Mouse (Mus musculus): ENCODE results near the gene Slc35f6. TPM values are rescaled to one million over a fixed set of nuclear protein-coding genes. Genes with fewer than 3 reads are reported as not detected.

Slc35f6 gene
- polyA plus RNA-seq, 1 experiment from 2014 or later: 35.1 TPM

GRCm38 (mm10) chr5:30655526-30656195 lies 7.9 kb downstream of the Slc35f6 start:
- ATAC-seq (no peak), DNase-seq (ENCODE audit: low spot score) (no peak)
- peaks cover 52% of the 10 kb centered on the region for H3K36me3 ChIP-seq (ENCODE audit: control insufficient read depth, insufficient read depth, low read length)

DNA sequence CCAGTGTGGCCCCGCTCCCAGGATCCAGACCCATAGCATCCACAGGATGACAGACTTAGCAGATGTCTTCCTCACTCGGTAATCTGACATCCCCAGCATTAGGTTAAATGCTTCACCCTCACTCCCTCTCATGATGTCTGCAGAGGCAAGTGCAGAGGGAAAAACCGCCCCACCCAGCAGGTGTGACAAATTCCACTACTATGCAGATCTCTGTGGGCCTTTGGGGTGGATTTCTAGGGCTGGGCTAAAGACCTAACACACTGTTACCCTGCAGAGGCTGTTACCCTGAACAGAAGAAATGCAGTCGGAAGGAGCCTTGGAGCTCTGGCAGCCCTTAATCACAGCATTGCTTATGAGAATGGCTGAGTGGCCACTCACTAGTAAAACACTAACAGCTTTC lies 11.3 kb downstream of the Slc35f6 start:
- no peaks in the 10 kb centered on the region for H3K9me3 ChIP-seq (replicated peaks; ENCODE audit: control insufficient read depth, low read length)
- DNase-seq (ENCODE audit: low spot score) (no peak), ATAC-seq (no peak)
- H3K27ac ChIP-seq (ENCODE audit: low read depth, low read length): no peak overlapping the region
- no peak overlapping the region for H3K4me2 ChIP-seq (ENCODE audit: low read length)
- H3K4me1 ChIP-seq (ENCODE audit: control insufficient read depth, insufficient read depth, low read length): no peaks in the 10 kb centered on the region
- H3K36me3 ChIP-seq (ENCODE audit: control insufficient read depth, insufficient read depth, low read length): peaks cover 44% of the 10 kb centered on the region
- WGBS: 86% methylated on average over 4 of the region's 4 CpGs
- no peak overlapping the region for H3K4me3 ChIP-seq (ENCODE audit: low read depth, low read length)
- H3K27me3 ChIP-seq (replicated peaks; ENCODE audit: control insufficient read depth, insufficient read depth, low read length): no peaks in the 10 kb centered on the region
- no peak overlapping the region for H3K9ac ChIP-seq (ENCODE audit: low read length)

More at GRCm38 (mm10) chr5:30655526-30656195, 7.9 kb downstream of the Slc35f6 start:
- 96% methylated on average over 6 of the region's 6 CpGs for WGBS
- no peak overlapping the region for H3K27ac ChIP-seq (ENCODE audit: low read depth, low read length)
- H3K9ac ChIP-seq (ENCODE audit: low read length): no peak overlapping the region
- H3K4me1 ChIP-seq (ENCODE audit: control insufficient read depth, insufficient read depth, low read length): no peaks in the 10 kb centered on the region
- no peaks in the 10 kb centered on the region for H3K9me3 ChIP-seq (replicated peaks; ENCODE audit: control insufficient read depth, low read length)
- no peak overlapping the region for H3K4me2 ChIP-seq (ENCODE audit: low read length)
- no peak overlapping the region for H3K4me3 ChIP-seq (ENCODE audit: low read depth, low read length)
- H3K27me3 ChIP-seq (replicated peaks; ENCODE audit: control insufficient read depth, insufficient read depth, low read length): no peaks in the 10 kb centered on the region

DNA sequence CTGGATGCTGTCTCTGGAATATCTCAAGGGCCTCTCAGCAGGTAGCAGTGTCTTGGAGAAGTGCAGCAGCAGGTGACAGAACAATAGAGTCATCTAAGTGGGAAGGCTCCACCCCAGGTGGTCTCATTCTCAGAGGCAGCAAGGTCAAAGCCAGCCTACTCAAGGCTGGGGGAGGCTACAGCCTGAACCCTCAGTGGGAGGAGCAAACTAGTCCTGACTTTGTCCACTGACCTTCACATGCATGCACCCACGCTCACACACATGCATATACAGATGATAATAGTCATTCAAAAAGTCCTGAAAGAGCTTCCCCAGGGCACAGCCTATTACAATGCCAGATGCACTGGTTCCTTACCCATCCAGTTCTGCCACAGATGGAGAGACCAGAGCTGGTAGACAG lies 12.5 kb downstream of the Slc35f6 start:
- Histone ChIP-seq H3K9ac (ENCODE audit: low read length) (no peak overlapping the region), H3K4me2 (ENCODE audit: low read length) (no peak overlapping the region), H3K4me3 (ENCODE audit: low read depth, low read length) (no peak overlapping the region), H3K36me3 (ENCODE audit: control insufficient read depth, insufficient read depth, low read length) (peaks cover 35% of the 10 kb centered on the region), H3K27me3 (replicated peaks; ENCODE audit: control insufficient read depth, insufficient read depth, low read length) (no peaks in the 10 kb centered on the region), H3K9me3 (replicated peaks; ENCODE audit: control insufficient read depth, low read length) (no peaks in the 10 kb centered on the region), H3K27ac (ENCODE audit: low read depth, low read length) (no peak overlapping the region), H3K4me1 (ENCODE audit: control insufficient read depth, insufficient read depth, low read length) (no peaks in the 10 kb centered on the region)
- ATAC-seq: no peak
- no peak for DNase-seq (ENCODE audit: low spot score)
- 79% methylated on average over 1 of the region's 1 CpGs for WGBS

- H3K4me3 ChIP-seq (ENCODE audit: low read depth, low read length): no peak overlapping the region
- no peak for ATAC-seq
- no peak for DNase-seq (ENCODE audit: low spot score)
Measured at GRCm38 (mm10) chr5:30660813-30661212, 13.1 kb downstream of the Slc35f6 start.

GRCm38 (mm10) chr5:30665360-30665759 lies 17.6 kb downstream of the Slc35f6 start:
- Histone ChIP-seq H3K27me3 (replicated peaks; ENCODE audit: control insufficient read depth, insufficient read depth, low read length) (no peaks in the 10 kb centered on the region), H3K4me3 (ENCODE audit: low read depth, low read length) (no peak overlapping the region), H3K4me2 (ENCODE audit: low read length) (no peak overlapping the region), H3K9me3 (replicated peaks; ENCODE audit: control insufficient read depth, low read length) (no peaks in the 10 kb centered on the region), H3K4me1 (ENCODE audit: control insufficient read depth, insufficient read depth, low read length) (peaks cover 7% of the 10 kb centered on the region), H3K27ac (ENCODE audit: low read depth, low read length) (no peak overlapping the region), H3K36me3 (ENCODE audit: control insufficient read depth, insufficient read depth, low read length) (0 out of 2 replicates have a peak, but pooled peaks cover 3% of the 10 kb centered on the region), H3K9ac (ENCODE audit: low read length) (no peak overlapping the region)
- no peak for ATAC-seq
- 92% methylated on average over 9 of the region's 9 CpGs for WGBS
- DNase-seq (ENCODE audit: low spot score): no peak

More at GRCm38 (mm10) chr5:30660813-30661212, 13.1 kb downstream of the Slc35f6 start:
- Histone ChIP-seq H3K27me3 (replicated peaks; ENCODE audit: control insufficient read depth, insufficient read depth, low read length) (no peaks in the 10 kb centered on the region), H3K9me3 (replicated peaks; ENCODE audit: control insufficient read depth, low read length) (no peaks in the 10 kb centered on the region), H3K9ac (ENCODE audit: low read length) (no peak overlapping the region), H3K4me1 (ENCODE audit: control insufficient read depth, insufficient read depth, low read length) (no peaks in the 10 kb centered on the region), H3K36me3 (ENCODE audit: control insufficient read depth, insufficient read depth, low read length) (peaks cover 30% of the 10 kb centered on the region), H3K4me2 (ENCODE audit: low read length) (no peak overlapping the region), H3K27ac (ENCODE audit: low read depth, low read length) (no peak overlapping the region)
- 95% methylated on average over 5 of the region's 5 CpGs for WGBS

GRCm38 (mm10) chr5:30665968-30666367 lies 18.2 kb downstream of the Slc35f6 start:
- ATAC-seq: no peak

GRCm38 (mm10) chr5:30666391-30667195 lies 18.9 kb downstream of the Slc35f6 start, which contains the start of gene Cenpa:
Cenpa (plus strand) TSS chr5:30666777.
- peak within 1 kb of the TSS; percentile 46; the same call in 1 of the 2 replicates for H3K27ac ChIP-seq (ENCODE audit: low read depth, low read length)
- H3K27me3 ChIP-seq (replicated peaks; ENCODE audit: control insufficient read depth, insufficient read depth, low read length): no peaks in the 10 kb centered on the region
- DNase-seq (ENCODE audit: low spot score) (peak; percentile 98), ATAC-seq (peak; percentile 97)
- no peaks in the 10 kb centered on the region for H3K9me3 ChIP-seq (replicated peaks; ENCODE audit: control insufficient read depth, low read length)
- peaks cover 7% of the 10 kb centered on the region for H3K4me1 ChIP-seq (ENCODE audit: control insufficient read depth, insufficient read depth, low read length)
- peak within 1 kb of the TSS; percentile 79 for H3K9ac ChIP-seq (ENCODE audit: low read length)
- peaks cover 12% of the 10 kb centered on the region; the same call in 1 of the 2 replicates for H3K36me3 ChIP-seq (ENCODE audit: control insufficient read depth, insufficient read depth, low read length)
- peak within 1 kb of the TSS; percentile 80 for H3K4me3 ChIP-seq (ENCODE audit: low read depth, low read length)
- under 1% methylated on average over 40 of the region's 40 CpGs for WGBS
- H3K4me2 ChIP-seq (ENCODE audit: low read length): peak within 1 kb of the TSS; percentile 77

More at GRCm38 (mm10) chr5:30665968-30666367, 18.2 kb downstream of the Slc35f6 start:
- Histone ChIP-seq H3K9me3 (replicated peaks; ENCODE audit: control insufficient read depth, low read length) (no peaks in the 10 kb centered on the region), H3K4me3 (ENCODE audit: low read depth, low read length) (peak overlapping the region; percentile 80), H3K4me1 (ENCODE audit: control insufficient read depth, insufficient read depth, low read length) (peaks cover 7% of the 10 kb centered on the region), H3K9ac (ENCODE audit: low read length) (peak overlapping the region; percentile 79; the same call in 1 of the 2 replicates), H3K27ac (ENCODE audit: low read depth, low read length) (0 out of 2 replicates have a peak overlapping the region, but pooled peaks have one; percentile 6), H3K27me3 (replicated peaks; ENCODE audit: control insufficient read depth, insufficient read depth, low read length) (no peaks in the 10 kb centered on the region), H3K4me2 (ENCODE audit: low read length) (peak overlapping the region; percentile 77), H3K36me3 (ENCODE audit: control insufficient read depth, insufficient read depth, low read length) (peaks cover 6% of the 10 kb centered on the region; the same call in 1 of the 2 replicates)
- 65% methylated on average over 6 of the region's 6 CpGs for WGBS
- DNase-seq (ENCODE audit: low spot score): no peak

DNA sequence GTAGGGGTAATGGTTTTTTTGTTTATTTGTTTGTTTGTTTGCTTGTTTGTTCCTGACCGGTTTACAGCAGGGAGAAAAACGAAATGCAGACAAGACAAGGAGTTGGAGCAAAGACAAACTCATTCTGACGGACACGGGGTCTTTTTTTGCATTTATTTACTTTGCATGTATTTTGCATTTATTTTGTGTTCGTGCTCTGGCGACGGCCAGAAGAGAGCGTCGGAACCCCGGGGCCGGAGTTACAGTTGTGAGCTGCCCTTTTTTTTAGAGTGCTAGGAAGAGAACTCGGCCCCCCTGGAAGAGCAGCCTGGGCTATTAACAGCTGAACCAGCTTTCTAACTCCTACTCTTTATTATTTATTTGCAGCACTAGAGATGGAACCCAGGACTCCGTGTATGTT lies 19.5 kb downstream of the Slc35f6 start:
- peaks cover 7% of the 10 kb centered on the region for H3K4me1 ChIP-seq (ENCODE audit: control insufficient read depth, insufficient read depth, low read length)
- H3K27ac ChIP-seq (ENCODE audit: low read depth, low read length): 0 out of 2 replicates have a peak overlapping the region, but pooled peaks have one; percentile 46
- peak overlapping the region; percentile 80 for H3K4me3 ChIP-seq (ENCODE audit: low read depth, low read length)
- no peaks in the 10 kb centered on the region for H3K9me3 ChIP-seq (replicated peaks; ENCODE audit: control insufficient read depth, low read length)
- under 1% methylated on average over 13 of the region's 13 CpGs for WGBS
- H3K4me2 ChIP-seq (ENCODE audit: low read length): peak overlapping the region; percentile 77
- DNase-seq (ENCODE audit: low spot score) (no peak), ATAC-seq (no peak)
- H3K9ac ChIP-seq (ENCODE audit: low read length): peak overlapping the region; percentile 79
- H3K36me3 ChIP-seq (ENCODE audit: control insufficient read depth, insufficient read depth, low read length): peaks cover 16% of the 10 kb centered on the region
- no peaks in the 10 kb centered on the region for H3K27me3 ChIP-seq (replicated peaks; ENCODE audit: control insufficient read depth, insufficient read depth, low read length)
